Mouse (Mus musculus) lung, postnatal 0 days (tissue): ENCODE results near the gene Pof1b.
A peak's percentile ranks its signal among the peaks of the same experiment; 100 is the strongest.

Experiments used
- CTCF ChIP-seq: IDR thresholded peaks from 2 replicates; pipeline ENCODE4 v1.5.1; 2016; ENCODE audit warnings: antibody characterized with exemption, mild to moderate bottlenecking
- EP300 ChIP-seq: IDR thresholded peaks from 2 replicates; pipeline ENCODE4 v1.6.1; 2016; ENCODE audit warnings: antibody characterized with exemption, mild to moderate bottlenecking, control low read depth

- no peak for TF ChIP-seq CTCF
- peak; percentile 25; the same call in 1 of the 2 replicates for TF ChIP-seq EP300
These were observed 17.8 kb downstream of the Pof1b start for GRCm38 (mm10) chrX:112680605-112681004.
